Mouse (Mus musculus) adrenal gland (tissue): ENCODE measurements around the gene Igsf6.

ENCODE experiments used
- intact Hi-C: fragments of 180-260 bp; cut with DNase I; formaldehyde crosslinking; loops from one replicate; pipeline ENCODE4 v1.15.1; 2025
- long read RNA-seq, 2 experiments: library from polyadenylated mRNA; unstranded; transcript quantifications; one replicate each; pipeline ENCODE4 v2.0.0; 2020; ENCODE audit warnings: borderline replicate concordance in 1 of 2; ENCODE audit not compliant: insufficient replicate concordance in 1 of 2

The Igsf6 gene
- long read RNA-seq, experiment 1, transcript Igsf6-201 (6 exons, 2,175 nt) = major isoform, 8 of 8 reads
- long read RNA-seq, experiment 1, partial matches to known transcripts = 0 of 8 reads
- long read RNA-seq, experiment 1, other reads (novel, unspliced or antisense) = 0 of 8 reads
- long read RNA-seq, experiment 2, transcript Igsf6-201 (6 exons, 2,175 nt) = major isoform, 10 of 12 reads
- long read RNA-seq, experiment 2, partial matches to known transcripts = 1 of 12 reads
- long read RNA-seq, experiment 2, other reads (novel, unspliced or antisense) = 1 of 12 reads

GRCm38 (mm10) chr7:121074281-121074680 is at the start of gene Igsf6:
Igsf6 (minus strand) TSS chr7:121074572.
- intact Hi-C loops = no loop called here

- intact Hi-C loops = loop anchor here (1.0 kb wide), 1 partner anchor 43 kb away; no protein-coding TSS in a partner anchor
Measured at GRCm38 (mm10) chr7:121120143-121120818, 45.9 kb upstream of the Igsf6 start.

- intact Hi-C loops = loop anchor here (10.0 kb wide), 1 partner anchor 277 kb away; no protein-coding TSS in a partner anchor
Measured at GRCm38 (mm10) chr7:121111762-121112161, 37.4 kb upstream of the Igsf6 start.

GRCm38 (mm10) chr7:121111321-121111720 is 36.9 kb upstream of the Igsf6 start:
- intact Hi-C loops = loop anchor here (10.0 kb wide), 1 partner anchor 277 kb away; no protein-coding TSS in a partner anchor

GRCm38 (mm10) chr7:121107851-121108250 is 33.5 kb upstream of the Igsf6 start:
- intact Hi-C loops = no loop called here

- intact Hi-C loops = no loop called here
Measured at GRCm38 (mm10) chr7:121098614-121099389, 24.4 kb upstream of the Igsf6 start.

GRCm38 (mm10) chr7:121093026-121093425 is 18.7 kb upstream of the Igsf6 start:
- intact Hi-C loops = no loop called here

- intact Hi-C loops = no loop called here
Measured at GRCm38 (mm10) chr7:121090748-121091147, 16.4 kb upstream of the Igsf6 start.

- intact Hi-C loops = no loop called here
Measured at GRCm38 (mm10) chr7:121088745-121089144, 14.4 kb upstream of the Igsf6 start.

- intact Hi-C loops = no loop called here
Measured at GRCm38 (mm10) chr7:121085500-121085899, 11.1 kb upstream of the Igsf6 start.

- intact Hi-C loops = no loop called here
Measured at GRCm38 (mm10) chr7:121084840-121085453, 10.6 kb upstream of the Igsf6 start.

- intact Hi-C loops = no loop called here
Measured at GRCm38 (mm10) chr7:121082949-121083513, 8.7 kb upstream of the Igsf6 start.

- intact Hi-C loops = no loop called here
Measured at GRCm38 (mm10) chr7:121081816-121082215, 7.4 kb upstream of the Igsf6 start.

- intact Hi-C loops = no loop called here
Measured at GRCm38 (mm10) chr7:121081350-121081749, 7.0 kb upstream of the Igsf6 start, which contains the start of gene Otoa. Otoa (plus strand) TSS chr7:121081650.

GRCm38 (mm10) chr7:121077829-121078228 is 3.5 kb upstream of the Igsf6 start:
- intact Hi-C loops = loop anchor here (1.0 kb wide), 1 partner anchor 42 kb away; no protein-coding TSS in a partner anchor

- intact Hi-C loops = loop anchor here (1.0 kb wide), 1 partner anchor 43 kb away; no protein-coding TSS in a partner anchor
Measured at GRCm38 (mm10) chr7:121077311-121077710, 2.9 kb upstream of the Igsf6 start.

GRCm38 (mm10) chr7:121075416-121075815 is 1.0 kb upstream of the Igsf6 start:
- intact Hi-C loops = no loop called here

- intact Hi-C loops = no loop called here
Measured at GRCm38 (mm10) chr7:121074801-121075400, 529 bp upstream of the Igsf6 start.

GRCm38 (mm10) chr7:121072506-121072905 is 1.9 kb downstream of the Igsf6 start:
- intact Hi-C loops = no loop called here

GRCm38 (mm10) chr7:121071276-121071675 is 3.1 kb downstream of the Igsf6 start:
- intact Hi-C loops = no loop called here
